Mouse (Mus musculus) naive thymus-derived CD4-positive, alpha-beta T cell, adult 5 months (primary cell): Measurements from ENCODE around the gene Gpr37l1. TPM values are rescaled to one million over a fixed set of nuclear protein-coding genes. Genes with fewer than 3 reads are reported as not detected.

Source experiments
- polyA plus RNA-seq: library from polyadenylated mRNA; unstranded; fragments of 100-300 nt; shearing (Covaris generic); gene quantifications from one replicate; pipeline ENCODE4 v1.2.1, GENCODE M21; 2017

The Gpr37l1 gene
- not detected for polyA plus RNA-seq

DNA sequence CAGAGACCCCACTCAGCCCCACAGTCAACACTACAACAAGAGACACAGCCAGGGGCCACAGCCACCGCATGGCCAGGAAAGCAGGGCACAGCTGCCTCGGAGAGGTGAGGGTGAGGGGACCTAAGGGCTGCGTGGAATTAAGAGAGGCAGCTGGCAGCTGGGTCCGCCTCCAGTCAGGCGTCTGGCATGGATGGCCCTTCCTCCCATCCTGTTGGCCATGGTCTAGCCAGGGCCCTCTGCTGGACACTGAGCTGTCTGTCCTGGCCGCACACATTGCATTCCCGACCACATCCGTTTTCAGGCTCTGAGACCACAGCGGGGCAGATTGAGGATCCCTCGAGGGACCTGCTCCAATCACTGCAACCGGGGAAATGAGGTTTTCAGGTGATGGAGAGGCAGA is at the start of gene Gpr37l1:
Gene Gpr37l1 (minus strand): TSS at position 247 of the 400 bp plus-strand sequence.

DNA sequence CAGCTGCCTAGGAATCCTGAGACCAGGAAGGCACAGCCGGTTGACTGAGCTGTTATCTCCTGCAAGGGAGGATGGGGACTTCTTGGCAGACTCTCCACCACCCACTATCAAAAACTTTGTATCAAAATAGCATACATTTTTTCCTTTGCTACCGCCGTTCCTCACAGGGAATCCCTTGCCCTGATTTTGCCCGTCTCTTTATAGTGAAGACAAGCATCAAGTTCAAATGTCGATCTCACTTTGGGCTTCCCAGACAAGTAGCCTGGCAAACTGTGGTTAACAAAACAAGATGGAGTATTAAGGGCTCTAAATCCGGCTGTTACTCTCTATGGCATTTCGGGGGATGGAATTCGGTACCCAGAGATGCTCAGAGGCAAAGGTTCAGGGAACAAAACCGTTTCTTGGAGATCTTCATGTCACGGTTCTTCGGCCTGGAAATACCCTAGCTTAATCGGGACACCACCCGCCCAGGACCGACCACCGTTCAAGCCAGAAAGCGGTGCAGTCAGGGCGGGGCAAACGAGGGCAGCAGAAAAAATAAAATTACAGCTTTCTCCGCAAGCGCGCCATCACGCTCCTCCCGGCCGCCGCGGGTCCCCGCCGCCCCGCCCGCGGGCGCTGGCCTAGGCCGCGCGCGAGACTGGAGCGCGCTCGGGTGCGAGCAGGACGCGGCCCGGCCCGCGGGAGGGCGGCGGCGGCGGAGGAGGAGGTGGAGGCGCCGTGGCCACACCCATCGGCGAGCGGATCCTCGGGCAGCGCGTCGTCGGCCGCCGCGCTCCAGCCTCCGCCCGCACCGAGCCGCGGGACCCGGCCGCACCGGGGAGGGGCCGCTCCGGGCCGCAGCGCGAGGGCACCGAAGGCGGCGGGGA is 21.2 kb downstream of the Gpr37l1 start, which contains the start of gene Arl8a:
Gene Arl8a (plus strand): TSS at position 748 of the 869 bp plus-strand sequence.

DNA sequence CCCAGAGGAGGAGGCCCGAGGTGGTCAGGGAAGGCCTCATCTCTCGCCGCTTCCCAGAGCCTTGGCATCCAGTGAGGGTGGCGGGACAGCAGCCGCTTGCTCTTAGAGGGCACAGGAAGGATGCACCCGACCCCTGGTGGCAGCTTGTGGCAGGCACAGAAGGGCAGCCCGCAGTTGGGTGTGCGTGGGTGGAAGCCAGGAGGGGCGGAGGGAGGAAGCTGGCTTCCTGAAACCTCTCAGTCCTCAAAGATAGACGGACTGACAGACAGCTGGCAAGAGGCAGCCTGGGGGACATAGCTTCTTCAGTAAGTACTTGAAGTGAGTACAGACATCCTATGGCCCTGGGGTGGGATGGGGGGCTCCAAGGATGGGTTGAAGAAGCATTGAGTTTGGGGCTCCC is 35.0 kb downstream of the Gpr37l1 start, which contains the start of gene Ptpn7:
Gene Ptpn7 (plus strand): TSS at position 228 of the 400 bp plus-strand sequence.

Other genes starting within 250 kb of the Gpr37l1 start
- 16.3 TPM for gene Ppp1r12b, start 211.7 kb downstream of the Gpr37l1 start, polyA plus RNA-seq
- gene Ube2t, start 205.1 kb downstream of the Gpr37l1 start, polyA plus RNA-seq = 4.9 TPM
- gene Lgr6, start 62.4 kb downstream of the Gpr37l1 start, polyA plus RNA-seq = 0.14 TPM
- gene Ptpn7, start 35.0 kb downstream of the Gpr37l1 start, polyA plus RNA-seq = 56.2 TPM
- gene Arl8a, start 20.9 kb downstream of the Gpr37l1 start, polyA plus RNA-seq = 51.7 TPM
- gene Elf3, start 90.9 kb upstream of the Gpr37l1 start, polyA plus RNA-seq = not detected
- 10.3 TPM for gene Rnpep, start 116.4 kb upstream of the Gpr37l1 start, polyA plus RNA-seq
- 123 TPM for gene Timm17a, start 146.1 kb upstream of the Gpr37l1 start, polyA plus RNA-seq
- gene Lmod1, start 157.1 kb upstream of the Gpr37l1 start, polyA plus RNA-seq = not detected
- not detected for gene Shisa4, start 207.6 kb upstream of the Gpr37l1 start, polyA plus RNA-seq